Mouse (Mus musculus) liver, adult 2 months (tissue): ENCODE data around the gene Fbxl13.

Experiments
- CTCF ChIP-seq: fragments of 200-500 bp; IDR thresholded peaks from 2 replicates; pipeline ENCODE4 v1.5.1; 2011; ENCODE audit warnings: low read depth, low read length, control low read depth
- POLR2A ChIP-seq: fragments of 200-500 bp; IDR thresholded peaks from 2 replicates; pipeline ENCODE4 v1.6.1; 2011; ENCODE audit warnings: low read length, control low read depth; ENCODE audit not compliant: insufficient read depth; ENCODE audit errors: extremely low read depth

DNA sequence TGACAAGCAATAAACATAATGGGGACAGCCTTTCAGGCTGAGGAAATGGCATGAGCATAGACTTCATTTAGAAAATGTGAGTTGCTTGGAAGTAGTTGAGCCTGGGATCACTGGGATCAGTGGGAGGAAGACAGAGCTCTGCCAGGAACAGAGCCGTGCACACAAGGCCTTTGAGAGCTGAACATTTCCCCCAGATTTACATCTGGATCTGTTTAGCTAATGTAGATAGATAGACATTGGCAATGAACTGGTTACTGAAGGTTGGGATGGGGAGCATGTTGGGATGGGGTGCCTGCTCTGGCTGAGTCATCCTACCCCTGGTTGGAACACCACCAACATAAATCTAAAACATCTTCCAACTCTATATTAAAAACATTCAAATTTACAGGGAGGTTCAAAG, 138.5 kb downstream of the Fbxl13 start:
- no peak for TF ChIP-seq POLR2A
- TF ChIP-seq CTCF, result no peak
